Mouse (Mus musculus) urinary bladder, postnatal 36 days (tissue): ENCODE measurements around the gene Drosha.
"Not testable (repeated sequence)": the region's sequence is repeated elsewhere in the genome, so short reads cannot be mapped to it uniquely, and the experiment has no call there.

Source experiments
- DNase-seq, 2 experiments: peaks; one replicate each; pipeline ENCODE4 v3.0.0; 2022; ENCODE audit warnings: low spot score in 2 of 2, mixed read lengths in 1 of 2

The Drosha gene

GRCm38 (mm10) chr15:12936217-12936732, 111.7 kb downstream of the Drosha start:
- DNase-seq: no peak

- DNase-seq: not testable (repeated sequence)
These were observed 112.7 kb downstream of the Drosha start for GRCm38 (mm10) chr15:12937326-12937725.

- DNase-seq: no peak
These were observed 116.5 kb downstream of the Drosha start for GRCm38 (mm10) chr15:12941106-12941505.

- no peak for DNase-seq
These were observed 117.1 kb downstream of the Drosha start for GRCm38 (mm10) chr15:12941651-12942180.

- no peak for DNase-seq
These were observed 117.8 kb downstream of the Drosha start for GRCm38 (mm10) chr15:12942424-12942823.

GRCm38 (mm10) chr15:12958051-12958450, 133.4 kb downstream of the Drosha start:
- DNase-seq: no peak

GRCm38 (mm10) chr15:12962179-12962578, 137.6 kb downstream of the Drosha start:
- DNase-seq: no peak

GRCm38 (mm10) chr15:12965209-12965608, 140.6 kb downstream of the Drosha start:
- no peak for DNase-seq

GRCm38 (mm10) chr15:12968815-12969214, 144.2 kb downstream of the Drosha start:
- DNase-seq: no peak

GRCm38 (mm10) chr15:12972441-12972840, 147.8 kb downstream of the Drosha start:
- no peak for DNase-seq
